Mouse (Mus musculus) embryonic fibroblast, embryonic 13.5 days (primary cell): ENCODE results near the gene Olfr370. TPM values are rescaled to one million over a fixed set of nuclear protein-coding genes. Genes with fewer than 3 reads are reported as not detected.
"Not testable (repeated sequence)": the region's sequence is repeated elsewhere in the genome, so short reads cannot be mapped to it uniquely, and the experiment has no call there.

ENCODE experiments used
- H3K27ac ChIP-seq: 2 replicates; pipeline ENCODE4 v1.5.1; 2012; ENCODE audit warnings: low read length, control low read depth, inconsistent platforms; ENCODE audit not compliant: insufficient read depth
- H3K4me1 ChIP-seq: 2 replicates; pipeline ENCODE4 v1.6.1; 2011; ENCODE audit warnings: low read length; ENCODE audit not compliant: control insufficient read depth, insufficient read depth
- H3K4me3 ChIP-seq: 2 replicates; pipeline ENCODE4 v1.5.1; 2011; ENCODE audit warnings: mild to moderate bottlenecking, control low read depth, low read length; ENCODE audit not compliant: insufficient read depth
- CTCF ChIP-seq: IDR thresholded peaks from 2 replicates; pipeline ENCODE4 v1.5.1; 2011; ENCODE audit warnings: mild to moderate bottlenecking, control low read depth, low read length, moderate library complexity, borderline replicate concordance; ENCODE audit not compliant: insufficient read depth
- POLR2A ChIP-seq: IDR thresholded peaks from 2 replicates; pipeline ENCODE4 v1.6.1; 2011; ENCODE audit warnings: low read depth, mild to moderate bottlenecking, control low read depth, low read length, moderate library complexity
- polyA plus RNA-seq: library from polyadenylated mRNA; stranded (reverse); fragments of >200 nt; gene quantifications from 2 replicates; pipeline ENCODE4 v1.2.4, GENCODE M21; 2011; ENCODE audit warnings: low read depth; ENCODE audit not compliant: missing spikeins, insufficient read length

The Olfr370 gene
- polyA plus RNA-seq, 1 experiment: not detected

- no peak for TF ChIP-seq POLR2A
- Histone ChIP-seq H3K27ac (no peak overlapping the region), H3K4me1 (no peaks in the 10 kb centered on the region; the same call in 1 of the 2 replicates), H3K4me3 (peak overlapping the region; percentile 87)
These were observed 32.1 kb downstream of the Olfr370 start for GRCm38 (mm10) chr8:83567668-83568067.

GRCm38 (mm10) chr8:83568128-83568527, 32.5 kb downstream of the Olfr370 start:
- Histone ChIP-seq H3K27ac (no peak overlapping the region), H3K4me3 (no peak overlapping the region), H3K4me1 (no peaks in the 10 kb centered on the region; the same call in 1 of the 2 replicates)
- TF ChIP-seq POLR2A: no peak
- TF ChIP-seq CTCF: no peak

GRCm38 (mm10) chr8:83568755-83569154, 33.2 kb downstream of the Olfr370 start:
- no peak overlapping the region for H3K27ac ChIP-seq
- TF ChIP-seq POLR2A: no peak
- no peak for TF ChIP-seq CTCF
- no peak overlapping the region for H3K4me3 ChIP-seq
- no peaks in the 10 kb centered on the region; the same call in 1 of the 2 replicates for H3K4me1 ChIP-seq

- no peaks in the 10 kb centered on the region; the same call in 1 of the 2 replicates for H3K4me1 ChIP-seq
- TF ChIP-seq POLR2A: no peak
- TF ChIP-seq CTCF: no peak
- H3K4me3 ChIP-seq: no peak overlapping the region
- no peak overlapping the region for H3K27ac ChIP-seq
These were observed 33.6 kb downstream of the Olfr370 start for GRCm38 (mm10) chr8:83569165-83569564.

- Histone ChIP-seq H3K4me1 (no peaks in the 10 kb centered on the region; the same call in 1 of the 2 replicates), H3K27ac (no peak overlapping the region), H3K4me3 (no peak overlapping the region)
- TF ChIP-seq POLR2A: no peak
- TF ChIP-seq CTCF: no peak
These were observed 34.9 kb downstream of the Olfr370 start for GRCm38 (mm10) chr8:83570272-83571000.

GRCm38 (mm10) chr8:83571001-83571340, 35.4 kb downstream of the Olfr370 start:
- not testable (repeated sequence) for H3K4me3 ChIP-seq, H3K4me1 ChIP-seq, H3K27ac ChIP-seq

GRCm38 (mm10) chr8:83571791-83572190, 36.2 kb downstream of the Olfr370 start:
- Histone ChIP-seq H3K4me3 (no peak overlapping the region), H3K27ac (no peak overlapping the region), H3K4me1 (peaks cover 2% of the 10 kb centered on the region; the same call in 1 of the 2 replicates)
- TF ChIP-seq POLR2A: no peak
- TF ChIP-seq CTCF: no peak

GRCm38 (mm10) chr8:83572246-83572812, 36.7 kb downstream of the Olfr370 start:
- TF ChIP-seq CTCF (no peak), POLR2A (no peak)
- peaks cover 2% of the 10 kb centered on the region; the same call in 1 of the 2 replicates for H3K4me1 ChIP-seq
- H3K4me3 ChIP-seq: no peak overlapping the region
- no peak overlapping the region for H3K27ac ChIP-seq

- Histone ChIP-seq H3K27ac (no peak overlapping the region), H3K4me3 (no peak overlapping the region), H3K4me1 (peaks cover 2% of the 10 kb centered on the region; the same call in 1 of the 2 replicates)
- TF ChIP-seq CTCF: no peak
- no peak for TF ChIP-seq POLR2A
These were observed 37.7 kb downstream of the Olfr370 start for GRCm38 (mm10) chr8:83573140-83573875.
